Comparison of ENCODE assay signal across 8 mouse cellular contexts in the genomic region with DNA sequence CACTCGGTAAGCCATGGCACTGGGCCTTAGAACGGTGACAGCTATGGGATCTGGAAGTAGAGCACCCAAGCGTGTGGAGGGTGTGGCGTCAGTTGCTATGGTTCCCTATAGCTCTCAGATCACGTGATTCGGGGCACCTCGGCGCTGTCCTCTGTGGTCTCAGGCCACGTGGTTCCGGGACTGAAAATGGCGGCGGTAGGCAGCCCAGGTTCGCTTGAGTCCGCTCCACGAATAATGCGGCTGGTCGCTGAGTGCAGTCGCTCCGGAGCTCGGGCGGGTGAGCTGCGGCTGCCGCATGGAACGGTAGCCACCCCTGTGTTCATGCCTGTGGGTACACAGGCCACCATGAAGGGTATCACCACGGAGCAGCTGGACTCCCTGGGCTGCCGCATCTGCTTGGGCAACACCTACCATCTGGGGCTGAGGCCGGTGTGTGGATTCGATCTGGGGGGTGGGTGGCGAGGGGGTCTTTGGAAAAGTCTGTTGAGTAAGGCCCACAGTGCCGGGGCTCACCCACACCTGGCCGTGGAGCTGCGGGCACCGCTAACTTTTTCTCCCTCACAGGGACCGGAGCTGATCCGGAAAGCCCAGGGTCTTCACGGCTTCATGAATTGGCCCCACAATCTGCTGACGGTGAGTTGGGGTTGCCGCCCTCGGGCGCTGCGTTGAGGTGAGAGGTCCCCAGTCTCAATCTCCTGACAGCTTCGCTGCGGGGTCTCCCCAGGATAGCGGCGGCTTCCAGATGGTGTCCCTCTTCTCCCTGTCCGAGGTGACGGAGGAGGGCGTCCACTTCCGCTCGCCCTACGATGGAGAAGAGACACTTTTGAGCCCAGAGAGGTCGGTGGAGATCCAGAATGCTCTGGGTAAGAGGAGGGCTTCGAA. TPM values are rescaled to one million over a fixed set of nuclear protein-coding genes. Genes with fewer than 3 reads are reported as not detected.
DNase-seq lines count a peak whose midpoint lies in the region; ATAC-seq lines count a peak whose summit lies in the region.

Gene Qtrt1 (plus strand): TSS at position 169 of the 882 bp plus-strand sequence.

- H3K27me3 ChIP-seq in megakaryocyte, embryonic 14.5 days (replicated peaks), result no peaks in the 10 kb centered on the region

- H3K4me3 ChIP-seq in megakaryocyte, embryonic 14.5 days (replicated peaks), result peak within 1 kb of the TSS; percentile 97

- DNase-seq in ZHBTc4 (ENCODE audit: low read depth, low spot score), result peak; percentile 95
- DNase-seq in gastrocnemius, adult 8-10 months (ENCODE audit: low spot score in 2 of 2), result peak; percentile 63 to 77
- peak; percentile 73 for DNase-seq in hindlimb bud, embryonic 11.5 days (ENCODE audit: extremely low spot score, low read depth, low spot score)
- DNase-seq in left cerebral cortex, adult 8-10 months (ENCODE audit: low spot score in 2 of 2), result peak; percentile 70 to 94
- peak; percentile 94 to 97 for DNase-seq in right cerebral cortex, postnatal 10 days (ENCODE audit: low spot score in 2 of 2)
- DNase-seq in urinary bladder, postnatal 25 days (ENCODE audit: low spot score), result peak; percentile 65

- no peaks in the 10 kb centered on the region for H3K9me3 ChIP-seq in megakaryocyte, embryonic 14.5 days

- peaks cover 32% of the 10 kb centered on the region for H3K36me3 ChIP-seq in megakaryocyte, embryonic 14.5 days (replicated peaks; ENCODE audit: low read length)

- H3K4me1 ChIP-seq in megakaryocyte, embryonic 14.5 days, result peaks cover 47% of the 10 kb centered on the region

- ATAC-seq in common myeloid progenitor, adult 5-6 weeks (replicated peaks; ENCODE audit: low read depth, poor library complexity, severe bottlenecking), result peak; percentile 89

RNA-seq across cellular contexts. Expression of gene Qtrt1, which starts in this region (rescaled TPM):
- total RNA-seq in common myeloid progenitor, adult 5-6 weeks (2017), result 22.5 and 25.5 TPM in 2 replicates
- total RNA-seq in gastrocnemius, adult 8-10 months (2022), result 1 to 10 TPM; 5.8 to 8.0 (median 6.2) TPM
- 10 to 100 TPM; 17.0 to 28.0 (median 23.5) TPM for total RNA-seq in left cerebral cortex, adult 8-10 months (2022)
- polyA plus RNA-seq in megakaryocyte, embryonic 14.5 days (2012; ENCODE audit: insufficient read depth, low replicate concordance), result 20.1 and 20.7 TPM in 2 replicates

Comparison
In these comparisons a context has a peak if more than half of its experiments do, and no peak if none do; other contexts are left out.
1. Peak in every context shown above with its lines: DNase-seq, ATAC-seq and H3K4me3 ChIP-seq.